Mouse (Mus musculus): ENCODE data around the gene Egfr. TPM values are rescaled to one million over a fixed set of nuclear protein-coding genes. Genes with fewer than 3 reads are reported as not detected.

Egfr gene
- total RNA-seq, 2 experiments from 2014 or later, result 14.3 to 15.4 TPM

GRCm38 (mm10) chr11:16877676-16878378 lies 125.8 kb downstream of the Egfr start:
- no peak overlapping the region for H3K4me3 ChIP-seq
- no peak for TF ChIP-seq CTCF (IDR thresholded peaks at IDR 0.05)
- no peak overlapping the region for H3K27ac ChIP-seq
- intact Hi-C loops (cut with DNase I), result no loop called here
- DNase-seq (ENCODE audit: extremely low spot score in 1 of 2, low spot score in 2 of 2), result no peak

- intact Hi-C loops (cut with DNase I), result no loop called here
- no peak for TF ChIP-seq CTCF (IDR thresholded peaks at IDR 0.05)
Measured at GRCm38 (mm10) chr11:16881932-16882331, 129.9 kb downstream of the Egfr start.

GRCm38 (mm10) chr11:16886152-16886551 lies 134.1 kb downstream of the Egfr start:
- no peak for DNase-seq (ENCODE audit: extremely low spot score in 1 of 2, low spot score in 2 of 2)
- intact Hi-C loops (cut with DNase I), result no loop called here
- no peak overlapping the region for H3K27ac ChIP-seq

More at GRCm38 (mm10) chr11:16881932-16882331, 129.9 kb downstream of the Egfr start:
- DNase-seq (ENCODE audit: extremely low spot score in 1 of 2, low spot score in 2 of 2), result no peak
- H3K4me3 ChIP-seq, result no peak overlapping the region
- H3K27ac ChIP-seq, result no peak overlapping the region

GRCm38 (mm10) chr11:16888086-16888485 lies 136.1 kb downstream of the Egfr start:
- no peak for DNase-seq (ENCODE audit: extremely low spot score in 1 of 2, low spot score in 2 of 2)
- intact Hi-C loops (cut with DNase I), result no loop called here
- Histone ChIP-seq H3K4me3 (no peak overlapping the region), H3K27ac (no peak overlapping the region)
- no peak for TF ChIP-seq CTCF (IDR thresholded peaks at IDR 0.05)

More at GRCm38 (mm10) chr11:16886152-16886551, 134.1 kb downstream of the Egfr start:
- H3K4me3 ChIP-seq, result no peak overlapping the region
- no peak for TF ChIP-seq CTCF (IDR thresholded peaks at IDR 0.05)

- no peak overlapping the region for H3K4me3 ChIP-seq
- intact Hi-C loops (cut with DNase I), result no loop called here
- peak in 1 of 2 experiments; percentile 13 for DNase-seq (ENCODE audit: extremely low spot score in 1 of 2, low spot score in 2 of 2)
- TF ChIP-seq CTCF (IDR thresholded peaks at IDR 0.05), result no peak
- H3K27ac ChIP-seq, result no peak overlapping the region
Measured at GRCm38 (mm10) chr11:16895441-16896356, 143.7 kb downstream of the Egfr start.

- no peak for TF ChIP-seq CTCF (IDR thresholded peaks at IDR 0.05)
- Histone ChIP-seq H3K27ac (no peak overlapping the region), H3K4me3 (no peak overlapping the region)
- DNase-seq (ENCODE audit: extremely low spot score in 1 of 2, low spot score in 2 of 2), result no peak
- intact Hi-C loops (cut with DNase I), result no loop called here
Measured at GRCm38 (mm10) chr11:16897681-16898080, 145.7 kb downstream of the Egfr start.

- intact Hi-C loops (cut with DNase I), result no loop called here
- DNase-seq (ENCODE audit: extremely low spot score in 1 of 2, low spot score in 2 of 2), result no peak
- no peak for TF ChIP-seq CTCF (IDR thresholded peaks at IDR 0.05)
- Histone ChIP-seq H3K27ac (no peak overlapping the region), H3K4me3 (no peak overlapping the region)
Measured at GRCm38 (mm10) chr11:16900182-16900581, 148.2 kb downstream of the Egfr start.

GRCm38 (mm10) chr11:16900653-16901416 lies 148.8 kb downstream of the Egfr start:
- TF ChIP-seq CTCF (IDR thresholded peaks at IDR 0.05), result no peak
- no peak overlapping the region for H3K4me3 ChIP-seq
- H3K27ac ChIP-seq, result no peak overlapping the region
- intact Hi-C loops (cut with DNase I), result no loop called here
- DNase-seq (ENCODE audit: extremely low spot score in 1 of 2, low spot score in 2 of 2), result no peak

- intact Hi-C loops (cut with DNase I), result no loop called here
- H3K27ac ChIP-seq, result no peak overlapping the region
- H3K4me3 ChIP-seq, result no peak overlapping the region
- no peak for DNase-seq (ENCODE audit: extremely low spot score in 1 of 2, low spot score in 2 of 2)
- no peak for TF ChIP-seq CTCF (IDR thresholded peaks at IDR 0.05)
Measured at GRCm38 (mm10) chr11:16904302-16905011, 152.5 kb downstream of the Egfr start.

- no peak for TF ChIP-seq CTCF (IDR thresholded peaks at IDR 0.05)
- no peak for DNase-seq (ENCODE audit: extremely low spot score in 1 of 2, low spot score in 2 of 2)
- intact Hi-C loops (cut with DNase I), result no loop called here
- H3K27ac ChIP-seq, result no peak overlapping the region
- no peak overlapping the region for H3K4me3 ChIP-seq
Measured at GRCm38 (mm10) chr11:16905012-16905332, 153.0 kb downstream of the Egfr start.

GRCm38 (mm10) chr11:16906530-16906929 lies 154.5 kb downstream of the Egfr start:
- no peak overlapping the region for H3K4me3 ChIP-seq
- intact Hi-C loops (cut with DNase I), result no loop called here
- DNase-seq (ENCODE audit: extremely low spot score in 1 of 2, low spot score in 2 of 2), result no peak
- no peak overlapping the region for H3K27ac ChIP-seq
- TF ChIP-seq CTCF (IDR thresholded peaks at IDR 0.05), result no peak
